Mouse (Mus musculus): ENCODE results near the gene Slc25a30.

Gene Slc25a30

DNA sequence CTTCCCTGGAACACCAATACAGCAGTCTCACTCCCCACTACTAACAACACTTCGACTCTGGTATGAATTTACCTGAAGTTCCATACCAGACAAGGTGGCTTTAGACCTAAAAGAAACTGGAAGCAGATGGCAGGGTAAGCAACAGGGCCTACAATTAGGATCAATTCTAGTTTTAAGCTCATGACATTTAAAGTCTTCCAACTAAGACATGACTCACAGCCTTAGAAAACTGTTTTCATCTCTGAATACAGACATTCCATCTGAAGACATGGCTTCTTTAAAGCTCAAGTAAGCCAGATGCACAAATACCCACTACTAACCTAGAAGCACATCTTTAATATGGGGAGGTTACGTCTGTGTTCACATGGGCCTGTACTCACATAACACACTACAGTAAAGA lies 38.9 kb downstream of the Slc25a30 start:
- DNase-seq (ENCODE audit: extremely low read depth, low read depth), result no peak

GRCm38 (mm10) chr14:75741904-75742303 lies 44.9 kb downstream of the Slc25a30 start:
- DNase-seq (ENCODE audit: extremely low read depth, low read depth), result no peak

DNA sequence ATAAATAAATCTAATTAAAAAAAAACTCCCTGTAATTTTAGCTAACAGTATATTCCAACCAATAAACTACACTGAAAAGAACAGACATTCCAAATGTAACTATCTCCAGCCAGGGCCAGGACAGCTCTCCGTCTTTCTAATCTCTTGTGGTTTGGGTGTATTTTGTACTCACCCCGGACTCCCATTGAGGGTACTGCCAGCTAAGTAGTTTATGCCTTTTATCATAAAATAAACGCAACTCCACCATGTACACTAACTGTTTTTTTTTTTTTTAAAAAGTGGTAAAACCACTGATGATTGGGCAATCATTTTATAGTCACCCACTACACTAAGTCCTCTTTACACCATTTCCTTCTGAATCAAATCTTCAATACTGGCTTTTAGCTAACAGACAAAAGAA lies 51.2 kb downstream of the Slc25a30 start:
- DNase-seq (ENCODE audit: extremely low read depth, low read depth), result no peak

DNA sequence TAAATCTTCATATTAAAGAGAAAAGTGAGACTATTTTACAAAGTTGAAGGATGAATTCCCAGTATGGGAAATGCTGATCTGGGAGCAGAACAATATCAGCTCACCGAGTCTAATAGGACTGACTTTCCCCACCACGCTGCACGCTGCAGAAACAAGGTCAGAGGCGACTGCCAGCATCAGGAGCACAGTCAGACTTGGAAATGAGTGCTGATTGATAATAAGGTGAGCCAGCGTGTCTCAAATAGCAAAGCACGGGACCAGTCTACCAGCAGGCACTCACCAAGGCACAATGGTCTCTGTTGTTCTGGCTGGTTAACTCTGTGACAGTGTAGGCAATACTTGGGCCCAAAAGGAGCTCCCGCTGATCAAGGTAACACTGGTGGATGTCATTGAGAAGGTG lies 54.2 kb downstream of the Slc25a30 start:
- DNase-seq (ENCODE audit: extremely low read depth, low read depth), result no peak

DNA sequence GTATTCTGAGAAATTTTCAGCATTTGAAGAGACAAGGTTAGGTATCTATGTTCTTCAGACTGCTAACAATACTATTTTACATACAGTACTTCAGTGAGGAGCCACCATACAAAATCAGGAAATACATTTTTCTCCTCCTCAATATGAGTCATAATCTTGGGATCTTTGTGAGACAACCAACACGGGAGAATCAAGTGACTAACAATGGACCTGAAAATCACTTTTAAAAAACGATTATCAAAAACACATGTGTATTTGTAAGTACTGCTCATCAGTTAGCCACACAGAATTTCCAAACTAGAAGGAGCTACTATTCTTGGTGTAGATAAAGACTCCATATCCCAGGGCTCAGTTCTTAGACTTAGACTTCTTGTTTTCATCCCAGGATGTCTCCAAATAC lies 55.5 kb downstream of the Slc25a30 start:
- DNase-seq (ENCODE audit: extremely low read depth, low read depth), result no peak

DNA sequence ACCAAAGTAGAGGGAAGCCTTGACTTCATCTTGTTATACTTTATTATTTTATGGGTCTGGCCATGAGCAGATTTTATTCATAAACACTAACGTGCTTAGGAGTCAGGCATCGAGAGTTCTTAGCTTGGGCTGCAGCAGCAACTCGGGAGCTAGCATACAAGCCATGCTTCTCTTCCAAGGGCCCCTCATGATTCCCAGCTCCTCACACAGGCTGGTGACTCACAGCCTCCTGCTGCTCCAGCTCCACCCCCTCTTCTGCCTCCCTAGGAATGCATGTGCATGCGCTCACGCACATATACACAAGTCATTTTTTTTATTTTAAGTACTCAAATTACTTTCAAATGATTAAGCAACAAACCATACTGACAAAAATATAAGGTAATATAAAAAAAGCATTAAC lies 58.7 kb downstream of the Slc25a30 start:
- no peak for DNase-seq (ENCODE audit: extremely low read depth, low read depth)

- no peak for DNase-seq (ENCODE audit: extremely low read depth, low read depth)
Measured at GRCm38 (mm10) chr14:75727046-75727445, 59.8 kb downstream of the Slc25a30 start.

DNA sequence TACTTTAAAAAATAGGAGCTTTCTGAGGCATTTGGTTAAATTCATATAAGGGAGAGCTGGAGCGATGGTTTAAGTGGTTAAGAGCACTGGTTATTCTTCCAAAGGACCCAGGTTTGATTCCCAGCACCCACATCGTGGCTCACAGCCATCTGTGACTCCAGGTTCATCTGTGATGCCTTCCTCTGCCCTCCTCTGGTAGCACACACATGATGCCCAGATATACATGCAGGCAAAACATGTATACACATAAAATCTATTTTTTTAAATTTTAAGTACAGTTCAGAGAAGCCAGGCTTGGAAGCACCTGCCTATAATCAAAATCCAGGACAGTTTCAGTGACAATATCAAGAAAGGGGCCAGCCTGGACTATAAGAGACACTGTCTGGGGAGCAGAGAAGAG lies 64.0 kb downstream of the Slc25a30 start:
- no peak for DNase-seq (ENCODE audit: extremely low read depth, low read depth)

DNA sequence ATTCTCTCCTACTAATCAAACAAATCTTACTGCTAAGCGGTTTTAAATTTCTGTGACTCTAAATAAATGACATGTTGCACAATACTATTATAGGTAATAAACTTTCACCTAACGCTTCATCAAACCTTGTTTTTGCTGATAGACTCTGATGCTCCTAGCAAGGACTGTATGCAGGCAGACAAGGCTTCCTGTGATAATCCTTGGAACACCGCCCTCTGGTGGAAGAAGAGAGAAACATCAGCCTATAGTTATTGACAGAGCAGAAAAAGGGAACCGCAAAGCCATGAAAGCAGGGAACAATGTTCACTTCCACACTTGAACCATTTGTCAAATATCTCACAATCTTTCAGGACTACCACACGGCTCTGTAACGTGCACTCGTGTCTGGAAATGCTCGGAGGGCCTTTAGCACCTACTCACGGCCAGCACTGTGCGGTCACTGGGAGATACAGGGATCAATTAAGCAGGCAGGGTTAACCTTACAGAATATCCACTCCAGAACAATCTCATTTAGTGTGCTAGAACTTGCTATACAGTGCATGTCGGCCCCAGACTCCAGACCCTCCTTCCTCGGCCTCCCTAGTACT lies 64.8 kb downstream of the Slc25a30 start:
- DNase-seq (ENCODE audit: extremely low read depth, low read depth), result peak; percentile 51

DNA sequence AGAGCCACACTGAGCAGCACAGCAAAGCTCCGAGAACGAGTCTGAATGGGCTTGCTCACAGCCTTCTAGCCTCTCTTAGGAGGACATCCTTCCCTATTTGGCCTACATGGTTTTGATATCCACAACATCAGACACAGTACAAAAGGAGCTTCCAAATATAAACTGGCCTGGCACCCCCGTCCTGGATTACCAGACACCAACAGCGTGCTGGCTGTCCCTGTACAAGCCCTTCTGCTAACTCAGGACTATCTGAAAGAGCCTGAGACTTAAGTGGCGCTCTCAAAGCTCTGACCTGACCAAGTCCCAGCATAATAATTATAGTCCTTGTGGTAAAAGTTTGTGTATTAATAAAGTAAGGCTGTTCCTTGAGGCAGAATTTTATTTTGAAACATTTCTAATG lies 66.7 kb downstream of the Slc25a30 start:
- DNase-seq (ENCODE audit: extremely low read depth, low read depth), result no peak

GRCm38 (mm10) chr14:75716410-75716809 lies 70.4 kb downstream of the Slc25a30 start:
- no peak for DNase-seq (ENCODE audit: extremely low read depth, low read depth)

DNA sequence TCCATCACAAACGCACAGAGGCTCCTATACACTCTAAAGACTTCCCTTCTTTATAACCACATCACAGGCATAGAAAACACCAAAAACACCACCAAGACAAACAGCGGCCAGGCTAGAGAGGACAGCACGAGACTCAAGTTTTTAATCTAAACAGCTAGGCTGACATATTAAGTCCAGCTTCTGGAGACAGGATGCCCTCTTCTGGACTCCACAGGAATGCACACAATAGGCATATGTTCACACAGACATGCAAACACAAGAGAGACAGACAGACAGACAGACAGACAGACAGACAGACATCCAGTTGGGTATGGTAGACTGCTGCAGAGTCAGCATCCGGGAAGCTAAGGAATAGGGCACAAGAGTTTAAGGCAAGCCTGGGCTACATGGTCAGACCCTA lies 73.2 kb downstream of the Slc25a30 start:
- DNase-seq (ENCODE audit: extremely low read depth, low read depth), result no peak

GRCm38 (mm10) chr14:75712687-75713086 lies 74.2 kb downstream of the Slc25a30 start:
- no peak for DNase-seq (ENCODE audit: extremely low read depth, low read depth)

- no peak for DNase-seq (ENCODE audit: extremely low read depth, low read depth)
Measured at GRCm38 (mm10) chr14:75711731-75712130, 75.1 kb downstream of the Slc25a30 start.
